Mouse (Mus musculus): ENCODE measurements around the gene Tsnax. TPM values are rescaled to one million over a fixed set of nuclear protein-coding genes. Genes with fewer than 3 reads are reported as not detected.

The Tsnax gene
- polyA plus RNA-seq (2015; fragmentation: Nextera tagmentation; extraction: Ambion mirVana): 99.3 and 104 TPM in 2 replicates

DNA sequence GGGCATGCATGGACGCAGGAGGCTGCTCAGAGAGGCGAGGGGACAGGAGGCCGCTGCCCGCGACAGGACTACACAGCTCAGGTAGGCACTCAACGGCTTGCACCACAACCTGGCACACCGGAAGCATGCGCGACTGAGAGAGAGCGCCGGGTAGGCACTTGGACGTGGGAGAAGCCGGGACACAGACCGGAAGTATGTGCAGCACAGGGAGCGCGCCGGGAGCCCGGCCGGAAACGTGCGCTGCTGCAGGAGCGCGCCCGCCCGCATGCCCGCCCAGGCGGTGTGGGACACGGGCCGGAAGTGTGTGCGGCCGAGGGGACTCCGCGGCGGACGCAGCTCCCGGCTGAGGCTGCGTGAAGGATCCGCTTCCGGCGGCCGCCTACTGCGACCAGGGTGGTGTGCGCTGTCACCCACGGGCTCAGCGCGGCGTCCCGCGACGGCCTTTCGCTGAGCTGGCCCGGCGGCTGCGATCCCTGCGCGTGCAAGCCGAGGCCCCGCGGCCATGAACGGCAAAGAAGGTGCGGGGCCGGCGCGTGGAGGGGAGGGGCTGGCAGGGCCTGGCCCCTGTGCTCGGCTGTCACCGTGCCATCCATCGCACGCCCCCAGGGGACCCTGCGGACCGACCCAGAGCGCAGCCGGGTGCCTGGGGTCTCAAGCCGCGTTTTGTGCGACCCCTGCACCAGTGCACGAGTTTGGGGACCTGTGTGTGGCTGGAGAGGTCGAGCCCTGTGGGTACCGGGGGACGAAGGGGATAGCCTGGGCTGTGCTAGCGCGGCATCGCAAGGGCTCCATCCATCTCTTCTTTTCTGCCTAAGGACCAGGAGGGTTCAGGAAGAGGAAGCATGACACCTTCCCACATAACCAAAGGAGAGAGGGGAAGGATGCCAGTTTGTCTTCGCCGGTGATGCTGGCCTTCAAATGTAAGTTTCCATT lies at the start of gene Tsnax:
TSS of gene Tsnax (plus strand) at position 303 of the 933 bp plus-strand sequence.
- Histone ChIP-seq H3K36me3 (peaks cover 11% of the 10 kb centered on the region; the same call in 1 of the 2 replicates), H3K27me3 (replicated peaks) (no peaks in the 10 kb centered on the region), H3K9me3 (no peaks in the 10 kb centered on the region), H3K4me3 (replicated peaks) (peak within 1 kb of the TSS; percentile 78), H3K4me1 (replicated peaks) (0 out of 2 replicates have a peak, but pooled peaks cover 3% of the 10 kb centered on the region), H3K27ac (peak within 1 kb of the TSS; percentile 85), H3K9ac (peak within 1 kb of the TSS; percentile 83), H3K4me2 (replicated peaks) (peak within 1 kb of the TSS; percentile 79)
- peak; percentile 100 for ATAC-seq
- 2% methylated on average over 84 of the region's 84 CpGs for WGBS

DNA sequence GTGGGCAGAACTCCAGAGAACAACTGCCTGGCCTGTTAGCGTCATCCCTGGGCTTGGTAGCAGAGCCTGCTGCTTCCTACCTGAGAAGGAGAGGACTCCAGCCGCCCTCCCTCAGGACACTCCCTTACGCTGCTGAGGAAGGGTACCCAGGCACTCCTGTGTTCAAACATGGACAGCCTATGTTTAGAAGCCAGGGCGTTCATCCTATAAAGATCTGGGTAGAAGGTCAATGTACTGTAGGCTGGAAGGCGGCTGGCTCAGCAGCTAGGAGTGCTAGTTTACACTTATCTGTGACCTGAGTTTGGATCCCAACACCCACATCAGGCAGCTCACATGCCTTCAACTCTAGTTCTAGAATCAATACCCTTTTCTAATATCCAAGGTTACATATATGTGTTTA lies 49.6 kb upstream of the Tsnax start:
- WGBS: 74% methylated on average over 5 of the region's 5 CpGs
- H3K9ac ChIP-seq: no peak overlapping the region
- no peak overlapping the region for H3K4me2 ChIP-seq (replicated peaks)
- no peak for ATAC-seq
- no peaks in the 10 kb centered on the region for H3K36me3 ChIP-seq
- H3K4me3 ChIP-seq (replicated peaks): no peak overlapping the region
- H3K27ac ChIP-seq: no peak overlapping the region
- H3K9me3 ChIP-seq: no peaks in the 10 kb centered on the region
- H3K4me1 ChIP-seq (replicated peaks): peaks cover 16% of the 10 kb centered on the region; the same call in 1 of the 2 replicates
- H3K27me3 ChIP-seq (replicated peaks): no peaks in the 10 kb centered on the region

DNA sequence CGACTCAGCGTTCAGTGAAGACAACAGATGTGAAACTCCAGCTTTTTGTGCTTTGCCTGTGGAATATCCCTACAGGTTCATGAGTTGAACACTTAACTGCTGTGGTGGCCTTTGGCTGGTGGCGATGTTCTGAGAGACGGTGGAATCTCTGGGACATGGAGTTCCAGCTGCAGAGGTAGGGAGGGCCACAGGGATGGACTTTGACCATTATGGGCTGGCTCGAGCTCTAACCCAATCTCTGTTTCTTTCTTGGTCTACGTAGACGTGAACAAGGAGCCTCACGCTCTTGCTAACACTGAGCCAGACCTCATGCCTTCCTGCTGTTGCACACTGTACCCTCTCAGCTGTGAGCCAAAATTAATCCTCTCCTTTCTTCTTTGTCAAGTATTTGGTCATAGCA lies 47.8 kb upstream of the Tsnax start:
- H3K27ac ChIP-seq: no peak overlapping the region
- no peak overlapping the region for H3K9ac ChIP-seq
- WGBS: 90% methylated on average over 8 of the region's 8 CpGs
- H3K9me3 ChIP-seq: no peaks in the 10 kb centered on the region
- H3K27me3 ChIP-seq (replicated peaks): no peaks in the 10 kb centered on the region
- no peak overlapping the region for H3K4me2 ChIP-seq (replicated peaks)
- H3K4me3 ChIP-seq (replicated peaks): no peak overlapping the region
- H3K4me1 ChIP-seq (replicated peaks): peaks cover 23% of the 10 kb centered on the region
- no peaks in the 10 kb centered on the region for H3K36me3 ChIP-seq
- no peak for ATAC-seq

DNA sequence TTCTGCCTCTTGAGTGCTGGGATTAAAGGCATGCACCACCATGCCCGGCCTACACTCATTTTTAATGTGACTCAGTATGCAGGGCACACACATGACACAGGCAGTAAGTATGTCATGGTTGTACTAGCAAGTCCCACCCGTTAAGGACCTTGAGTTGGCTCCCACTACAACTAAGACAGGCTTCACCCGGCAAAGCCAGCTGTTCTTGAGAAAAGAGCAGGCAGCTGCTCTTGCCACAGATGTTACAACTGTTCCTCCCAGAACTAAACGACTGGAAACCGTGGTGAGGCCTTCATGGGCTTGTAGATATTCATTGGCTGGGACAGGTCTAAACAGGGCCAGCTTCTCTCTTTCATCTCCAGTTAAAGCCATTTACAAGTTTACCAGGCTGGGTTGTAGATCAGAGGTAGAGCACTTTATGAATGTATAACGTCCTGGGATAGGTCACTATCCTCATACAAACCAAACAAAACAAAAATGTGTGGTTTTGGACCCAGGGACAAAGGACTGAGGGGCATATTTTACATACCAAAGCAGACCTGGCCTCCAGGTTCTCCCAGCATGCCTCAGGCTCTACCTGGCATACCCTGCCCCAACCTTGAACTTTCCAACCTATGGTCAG lies 42.4 kb upstream of the Tsnax start:
- Histone ChIP-seq H3K4me1 (replicated peaks) (peaks cover 11% of the 10 kb centered on the region), H3K36me3 (no peaks in the 10 kb centered on the region), H3K27ac (no peak overlapping the region), H3K9ac (no peak overlapping the region), H3K4me3 (replicated peaks) (no peak overlapping the region), H3K27me3 (replicated peaks) (no peaks in the 10 kb centered on the region), H3K4me2 (replicated peaks) (no peak overlapping the region), H3K9me3 (no peaks in the 10 kb centered on the region)
- WGBS: 59% methylated on average over 6 of the region's 6 CpGs
- ATAC-seq: no peak

DNA sequence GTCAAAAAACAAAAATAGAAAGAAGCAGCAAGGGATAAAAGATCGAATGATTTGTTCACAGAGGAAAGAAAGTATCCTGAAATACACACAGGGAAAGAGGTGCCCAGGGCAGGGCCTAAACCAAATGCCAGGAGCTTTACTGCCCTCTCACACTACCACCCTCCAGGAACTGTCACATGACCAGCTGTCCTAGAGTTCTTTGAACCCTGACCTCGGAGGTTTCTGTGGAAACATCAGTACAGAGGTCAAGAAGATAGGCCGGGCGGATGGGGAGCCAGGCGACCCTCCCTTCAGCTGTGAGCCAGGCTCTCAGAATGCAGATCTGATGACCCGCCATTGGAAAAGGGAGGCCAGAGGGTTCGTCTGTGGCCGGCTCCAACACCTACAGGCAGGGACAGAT lies 39.6 kb upstream of the Tsnax start:
- H3K27me3 ChIP-seq (replicated peaks): no peaks in the 10 kb centered on the region
- no peaks in the 10 kb centered on the region for H3K9me3 ChIP-seq
- no peak overlapping the region for H3K4me2 ChIP-seq (replicated peaks)
- no peak overlapping the region for H3K9ac ChIP-seq
- H3K4me3 ChIP-seq (replicated peaks): no peak overlapping the region
- no peaks in the 10 kb centered on the region for H3K36me3 ChIP-seq
- WGBS: 65% methylated on average over 8 of the region's 8 CpGs
- ATAC-seq: no peak
- no peak overlapping the region for H3K27ac ChIP-seq
- H3K4me1 ChIP-seq (replicated peaks): peaks cover 11% of the 10 kb centered on the region

DNA sequence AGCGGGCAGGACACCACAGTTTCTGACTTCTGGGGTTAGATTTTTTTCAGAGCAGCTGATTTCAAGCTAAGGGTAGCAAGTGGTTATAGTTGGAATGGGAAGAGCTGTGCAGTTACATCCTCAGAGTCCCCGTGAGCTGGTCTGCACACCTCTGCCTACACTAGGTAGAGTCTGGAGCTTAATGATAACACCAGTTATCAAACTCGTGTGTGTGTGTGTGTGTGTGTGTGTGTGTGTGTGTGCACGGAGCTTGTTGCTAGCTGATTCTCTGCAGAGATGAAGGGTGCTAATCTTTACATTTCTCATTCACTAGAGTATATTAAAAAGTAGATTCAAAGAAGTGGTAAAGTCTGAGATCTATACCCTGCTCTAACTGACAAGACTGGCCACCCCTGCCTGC lies 38.5 kb upstream of the Tsnax start:
- no peak overlapping the region for H3K27ac ChIP-seq
- 69% methylated on average over 4 of the region's 4 CpGs for WGBS
- H3K4me2 ChIP-seq (replicated peaks): no peak overlapping the region
- ATAC-seq: no peak
- no peaks in the 10 kb centered on the region for H3K36me3 ChIP-seq
- no peak overlapping the region for H3K4me3 ChIP-seq (replicated peaks)
- H3K27me3 ChIP-seq (replicated peaks): no peaks in the 10 kb centered on the region
- H3K4me1 ChIP-seq (replicated peaks): peaks cover 6% of the 10 kb centered on the region
- H3K9ac ChIP-seq: no peak overlapping the region
- H3K9me3 ChIP-seq: no peaks in the 10 kb centered on the region

DNA sequence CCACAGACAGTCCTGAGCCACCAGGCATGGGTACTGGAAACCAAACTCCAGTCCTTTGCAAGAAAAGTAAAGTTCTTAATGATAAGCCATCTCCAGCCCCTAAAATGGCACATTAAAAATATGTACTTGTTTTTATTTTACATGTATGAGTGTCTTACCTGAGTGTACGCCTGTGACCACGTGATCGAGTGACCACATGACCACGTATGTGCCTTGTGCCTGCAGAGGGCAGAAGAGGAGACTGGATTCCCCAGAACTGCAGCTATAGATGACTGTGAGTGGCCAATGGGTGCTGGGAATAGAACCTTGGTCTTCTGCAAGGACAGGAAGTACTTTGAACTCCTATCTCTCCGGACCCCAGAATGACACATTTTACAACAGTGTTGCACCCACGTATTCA lies 36.6 kb upstream of the Tsnax start:
- WGBS: 90% methylated on average over 6 of the region's 6 CpGs

DNA sequence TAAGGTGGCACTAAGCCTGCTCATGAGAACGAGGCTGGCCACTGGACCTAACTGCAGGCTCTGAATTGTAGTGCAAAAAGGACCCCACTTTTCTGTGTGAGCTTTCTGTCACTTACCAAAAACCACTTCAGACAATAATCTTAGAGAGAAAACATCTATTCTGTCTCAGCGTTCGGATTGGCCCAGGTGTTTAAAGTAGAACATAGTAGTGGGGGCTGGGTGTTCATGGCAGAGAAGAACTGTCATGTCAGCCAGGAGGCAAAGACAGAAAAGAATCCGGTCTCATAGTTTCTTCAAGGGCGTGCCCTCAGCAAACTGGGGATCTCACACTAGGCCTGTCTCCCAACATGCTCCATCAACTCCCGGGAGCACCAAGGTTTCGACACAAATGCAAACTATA lies 34.8 kb upstream of the Tsnax start:
- Histone ChIP-seq H3K36me3 (no peaks in the 10 kb centered on the region), H3K4me3 (replicated peaks) (no peak overlapping the region), H3K27me3 (replicated peaks) (no peaks in the 10 kb centered on the region), H3K27ac (no peak overlapping the region), H3K9ac (no peak overlapping the region), H3K4me1 (replicated peaks) (no peaks in the 10 kb centered on the region), H3K9me3 (no peaks in the 10 kb centered on the region), H3K4me2 (replicated peaks) (no peak overlapping the region)
- ATAC-seq: no peak
- 86% methylated on average over 7 of the region's 7 CpGs for WGBS

More for the DNA sequence above, 36.6 kb upstream of the Tsnax start:
- no peak overlapping the region for H3K27ac ChIP-seq
- H3K4me1 ChIP-seq (replicated peaks): no peaks in the 10 kb centered on the region
- H3K9me3 ChIP-seq: no peaks in the 10 kb centered on the region
- H3K27me3 ChIP-seq (replicated peaks): no peaks in the 10 kb centered on the region
- no peak for ATAC-seq
- H3K4me3 ChIP-seq (replicated peaks): no peak overlapping the region
- H3K36me3 ChIP-seq: no peaks in the 10 kb centered on the region
- H3K9ac ChIP-seq: no peak overlapping the region
- no peak overlapping the region for H3K4me2 ChIP-seq (replicated peaks)

DNA sequence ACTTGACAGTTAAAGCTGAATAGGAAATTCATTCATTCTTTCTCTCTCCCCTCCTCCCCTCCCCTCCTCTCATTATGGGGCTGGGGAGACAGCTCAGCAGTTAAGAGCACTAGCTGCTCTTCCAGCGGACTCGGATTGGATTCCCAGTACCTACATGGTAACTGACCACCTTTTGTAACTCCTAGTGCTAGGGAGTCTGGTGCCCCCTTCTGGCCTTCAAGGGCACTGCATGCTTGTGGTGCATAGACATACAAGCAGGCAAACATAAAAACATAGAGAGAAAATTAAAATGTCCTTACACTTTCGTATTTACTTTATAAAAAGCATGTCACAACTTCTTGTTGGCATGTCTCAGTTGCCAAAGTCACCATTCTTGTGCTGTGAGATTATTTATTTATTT lies 32.8 kb upstream of the Tsnax start:
- WGBS: 97% methylated on average over 3 of the region's 3 CpGs
- Histone ChIP-seq H3K27ac (no peak overlapping the region), H3K27me3 (replicated peaks) (0 out of 2 replicates have a peak, but pooled peaks cover under 1% of the 10 kb centered on the region), H3K4me3 (replicated peaks) (no peak overlapping the region), H3K9me3 (no peaks in the 10 kb centered on the region), H3K9ac (no peak overlapping the region), H3K36me3 (no peaks in the 10 kb centered on the region), H3K4me2 (replicated peaks) (no peak overlapping the region), H3K4me1 (replicated peaks) (no peaks in the 10 kb centered on the region)
- ATAC-seq: no peak

DNA sequence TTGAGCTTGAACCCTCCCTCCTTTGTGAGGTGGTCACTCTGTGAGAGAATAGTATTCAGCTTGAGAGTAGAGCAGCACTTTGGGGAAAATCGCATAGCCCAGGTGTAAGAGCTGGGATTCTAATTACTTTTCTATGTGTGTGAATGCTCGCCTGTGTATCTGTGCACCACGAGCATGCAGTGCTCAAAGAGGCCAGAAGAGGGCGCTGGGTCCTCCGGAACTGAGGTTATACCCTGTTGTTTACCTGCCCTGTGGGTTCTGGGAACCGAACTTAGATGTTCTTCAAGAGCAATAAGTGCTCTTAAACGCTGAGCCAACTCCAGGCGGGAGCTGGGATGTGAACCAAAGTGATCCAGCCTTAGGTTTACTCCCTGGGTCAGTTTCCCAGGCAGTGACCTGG lies 32.0 kb upstream of the Tsnax start:
- Histone ChIP-seq H3K9me3 (no peaks in the 10 kb centered on the region), H3K9ac (no peak overlapping the region), H3K36me3 (no peaks in the 10 kb centered on the region), H3K27me3 (replicated peaks) (0 out of 2 replicates have a peak, but pooled peaks cover 4% of the 10 kb centered on the region), H3K4me1 (replicated peaks) (no peaks in the 10 kb centered on the region), H3K4me2 (replicated peaks) (no peak overlapping the region), H3K27ac (no peak overlapping the region), H3K4me3 (replicated peaks) (no peak overlapping the region)
- no peak for ATAC-seq
- WGBS: 83% methylated on average over 8 of the region's 8 CpGs

DNA sequence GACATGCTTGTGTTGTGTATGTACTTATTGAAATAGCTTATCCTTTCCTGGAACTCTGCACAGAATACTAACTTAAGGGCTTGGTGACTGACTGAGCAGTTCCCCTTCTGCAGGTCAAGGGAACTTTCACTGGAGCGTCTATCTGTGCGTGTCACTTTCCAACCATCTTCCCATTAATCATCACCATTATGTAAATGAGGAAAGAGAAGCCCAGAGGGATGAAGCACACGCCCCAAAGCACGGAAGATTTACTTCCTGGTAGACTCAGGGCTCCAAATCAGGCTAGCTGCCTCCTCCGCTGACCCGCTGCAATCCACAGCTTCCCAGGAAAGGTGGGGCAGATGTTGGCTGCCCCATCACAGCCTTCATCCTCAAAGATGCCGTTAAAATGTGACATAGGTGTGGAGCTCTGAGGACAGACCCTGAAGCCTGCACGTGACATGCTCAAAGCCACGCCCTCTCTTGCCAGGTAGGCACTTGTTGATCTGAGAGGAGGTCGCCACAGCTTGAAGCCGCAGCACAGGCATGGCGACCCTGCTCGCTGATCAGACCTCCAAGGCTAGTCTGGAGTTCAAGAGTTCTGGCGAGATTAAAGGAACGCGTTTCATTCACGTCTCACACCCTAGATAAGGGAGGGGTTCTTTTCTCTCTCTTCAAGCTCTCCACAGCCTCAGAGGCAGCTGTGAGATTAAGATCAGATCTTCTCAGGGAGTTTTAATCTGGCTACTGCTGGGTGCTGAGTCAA lies 21.7 kb upstream of the Tsnax start:
- 7% methylated on average over 17 of the region's 17 CpGs for WGBS
- Histone ChIP-seq H3K27ac (no peak overlapping the region), H3K27me3 (replicated peaks) (no peaks in the 10 kb centered on the region), H3K9ac (no peak overlapping the region), H3K4me3 (replicated peaks) (peak overlapping the region; percentile 25), H3K4me1 (replicated peaks) (0 out of 2 replicates have a peak, but pooled peaks cover 5% of the 10 kb centered on the region), H3K36me3 (no peaks in the 10 kb centered on the region), H3K4me2 (replicated peaks) (peak overlapping the region; percentile 61), H3K9me3 (no peaks in the 10 kb centered on the region)
- ATAC-seq: peak; percentile 70

DNA sequence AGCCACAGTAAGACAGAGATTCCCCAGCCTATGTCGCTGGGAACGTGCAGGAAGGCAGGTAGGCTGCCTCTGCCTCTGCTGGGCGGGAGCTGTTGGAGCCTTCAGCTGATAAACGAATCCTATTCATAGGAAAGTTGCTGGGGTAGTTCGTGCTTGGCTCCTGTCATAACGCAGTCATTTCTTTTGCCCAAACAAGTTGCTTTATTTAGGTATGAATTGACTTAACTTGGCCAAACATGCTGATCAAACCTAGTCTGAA lies 21.2 kb upstream of the Tsnax start:
- peak overlapping the region; percentile 25; the same call in 1 of the 2 replicates for H3K4me3 ChIP-seq (replicated peaks)
- no peaks in the 10 kb centered on the region for H3K27me3 ChIP-seq (replicated peaks)
- 19% methylated on average over 6 of the region's 6 CpGs for WGBS
- peak overlapping the region; percentile 61 for H3K4me2 ChIP-seq (replicated peaks)
- H3K9ac ChIP-seq: no peak overlapping the region
- no peaks in the 10 kb centered on the region for H3K36me3 ChIP-seq
- 0 out of 2 replicates have a peak, but pooled peaks cover 5% of the 10 kb centered on the region for H3K4me1 ChIP-seq (replicated peaks)
- no peak overlapping the region for H3K27ac ChIP-seq
- peak; percentile 71 for ATAC-seq
- no peaks in the 10 kb centered on the region for H3K9me3 ChIP-seq

Measured in intestine, embryonic 15.5 days (tissue).